Mouse (Mus musculus) cerebellum, postnatal 10 days (tissue): ENCODE measurements at regions not wholly inside any gene's neighbourhood (a gene's known extent, or its start where the extent isn't known, plus 50 kb on each side); places are given as distances from the start of the nearest gene placed in this dataset.

Experiments
- DNase-seq, 2 experiments: peaks; one replicate each; pipeline ENCODE4 v3.0.0; 2021; ENCODE audit warnings: mixed read lengths in 2 of 2

- DNase-seq, result peak in 1 of 2 experiments; percentile 10
Measured at GRCm38 (mm10) chr3:104712711-104713110, 68.1 kb upstream of the Ppm1j start.

GRCm38 (mm10) chr3:104713836-104714631 lies 66.8 kb upstream of the Ppm1j start:
- DNase-seq, result peak; percentile 83 to 84

- DNase-seq, result peak; percentile 62 to 76
Measured at GRCm38 (mm10) chr3:104714679-104715326, 66.1 kb upstream of the Ppm1j start.
